Mouse (Mus musculus) limb, embryonic 14.5 days (tissue): ENCODE measurements around the gene Cfap97. TPM values are rescaled to one million over a fixed set of nuclear protein-coding genes. Genes with fewer than 3 reads are reported as not detected.
A peak's percentile ranks its signal among the peaks of the same experiment; 100 is the strongest.

Source experiments
- ATAC-seq: fragments of 200-750 bp; cut with Nextera tagmentation; 2 replicates; pipeline ENCODE4 v1.8.0; 2017; ENCODE audit warnings: low read depth, moderate number of reproducible peaks, moderate TSS enrichment; ENCODE audit not compliant: low FRiP score
- DNase-seq: peaks from one replicate; pipeline ENCODE4 v3.0.0-alpha.2; 2015; ENCODE audit warnings: low spot score
- H3K27ac ChIP-seq: fragments of 300-500 bp; sonication (generic); replicated peaks from 2 replicates; pipeline ENCODE4 v1.5.1; 2014; ENCODE audit warnings: low read depth, mild to moderate bottlenecking, low read length, moderate library complexity, mixed read lengths
- H3K27me3 ChIP-seq: fragments of 300-500 bp; sonication (generic); 2 replicates; pipeline ENCODE4 v1.6.1; 2014; ENCODE audit warnings: low read length, mixed read lengths; ENCODE audit not compliant: control insufficient read depth, insufficient read depth
- H3K36me3 ChIP-seq: fragments of 300-500 bp; sonication (generic); 2 replicates; pipeline ENCODE4 v1.6.1; 2014; ENCODE audit warnings: mild to moderate bottlenecking, low read length, moderate library complexity, mixed read lengths; ENCODE audit not compliant: control insufficient read depth, insufficient read depth
- H3K4me1 ChIP-seq: fragments of 300-500 bp; sonication (generic); 2 replicates; pipeline ENCODE4 v1.6.1; 2014; ENCODE audit warnings: antibody characterized with exemption, low read length, mixed read lengths; ENCODE audit not compliant: control insufficient read depth, insufficient read depth
- H3K4me2 ChIP-seq: fragments of 300-500 bp; sonication (generic); replicated peaks from 2 replicates; pipeline ENCODE4 v1.6.1; 2014; ENCODE audit warnings: low read depth, mild to moderate bottlenecking, low read length, moderate library complexity; ENCODE audit not compliant: severe bottlenecking
- H3K4me3 ChIP-seq: fragments of 300-500 bp; sonication (generic); replicated peaks from 2 replicates; pipeline ENCODE4 v1.5.1; 2014; ENCODE audit warnings: low read length
- H3K9ac ChIP-seq: fragments of 300-500 bp; sonication (generic); 2 replicates; pipeline ENCODE4 v1.6.1; 2014; ENCODE audit warnings: mild to moderate bottlenecking, low read depth, low read length, moderate library complexity; ENCODE audit not compliant: severe bottlenecking
- H3K9me3 ChIP-seq: fragments of 300-500 bp; sonication (generic); 2 replicates; pipeline ENCODE4 v1.6.1; 2016; ENCODE audit warnings: low read length; ENCODE audit not compliant: control insufficient read depth
- POLR2A ChIP-seq: fragments of 200-500 bp; IDR thresholded peaks from 2 replicates; pipeline ENCODE4 v1.8.0; 2012; ENCODE audit warnings: inconsistent platforms, mild to moderate bottlenecking, moderate library complexity, borderline replicate concordance; ENCODE audit not compliant: insufficient read depth, insufficient read length; ENCODE audit errors: extremely low read depth
- WGBS: fragments of 180-500 bp; shearing (Covaris S2); extraction: QIAGEN DNeasy Blood & Tissue Kit; methylation state at CpG from one replicate; pipeline ENCODE4 v1.1.7; 2014; 5-methylcytosine and 5-hydroxymethylcytosine counted together
- polyA plus RNA-seq, 2 experiments: library from polyadenylated mRNA; depleted of rRNA in 1 of 2; stranded (reverse) in 1 of 2; unstranded in 1 of 2; fragments of >200 nt; fragmentation: Nextera tagmentation in 1 of 2; extraction: Ambion mirVana in 1 of 2; gene quantifications; 2 replicates each; pipeline versions ENCODE4 v1.2.1 to v1.2.3; 2012 to 2014

Gene Cfap97
- polyA plus RNA-seq, 2 experiments = 14.6 to 28.5 TPM

DNA sequence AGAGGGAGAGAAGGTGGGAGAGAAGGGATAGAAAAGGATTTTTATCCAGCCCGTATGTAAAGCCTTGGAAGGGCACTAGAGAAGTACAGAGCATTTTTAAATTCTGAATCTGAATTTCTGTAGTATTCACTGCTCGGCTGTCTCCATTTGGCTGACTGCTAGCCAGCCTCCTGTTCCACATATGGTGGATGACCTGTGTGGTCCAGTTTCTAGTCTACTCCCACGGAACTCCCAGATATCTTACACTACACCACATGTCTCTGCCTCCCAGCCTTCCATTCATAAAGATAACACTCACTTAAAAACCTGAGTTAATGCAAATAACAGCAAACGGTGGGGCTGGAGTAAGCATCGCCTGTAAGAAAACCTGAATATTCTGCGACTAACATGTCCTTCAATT, 2.3 kb upstream of the Cfap97 start:
- H3K27me3 ChIP-seq = no peaks in the 10 kb centered on the region
- no peak overlapping the region for H3K27ac ChIP-seq
- 75% methylated on average over 6 of the region's 6 CpGs for WGBS
- no peak overlapping the region for H3K9ac ChIP-seq
- H3K9me3 ChIP-seq = no peaks in the 10 kb centered on the region
- H3K4me1 ChIP-seq = peaks cover 3% of the 10 kb centered on the region; the same call in 1 of the 2 replicates
- no peak overlapping the region for H3K4me2 ChIP-seq
- no peak overlapping the region for H3K4me3 ChIP-seq
- no peak for DNase-seq
- no peak for ATAC-seq
- TF ChIP-seq POLR2A = no peak
- H3K36me3 ChIP-seq = no peaks in the 10 kb centered on the region; the same call in 1 of the 2 replicates

DNA sequence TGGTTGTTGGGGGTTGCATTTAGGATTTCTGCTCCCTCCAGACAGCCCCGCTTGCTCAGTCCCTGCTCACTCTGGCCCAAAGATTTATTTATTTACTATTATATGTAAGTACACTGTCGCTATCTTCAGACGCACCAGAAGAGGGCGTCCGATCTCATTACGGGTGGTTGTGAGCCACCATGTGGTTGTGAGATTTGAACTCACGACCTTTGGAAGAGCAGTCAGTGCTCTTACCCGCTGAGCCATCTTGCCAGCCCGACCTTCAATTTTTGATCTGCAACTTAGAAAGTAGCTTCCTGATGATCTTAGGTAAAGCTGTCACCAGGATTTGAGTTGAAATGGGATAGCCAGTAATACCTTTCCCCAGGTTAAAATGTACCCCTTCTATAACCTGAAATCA, 1.8 kb upstream of the Cfap97 start:
- Histone ChIP-seq H3K4me1 (peaks cover 3% of the 10 kb centered on the region; the same call in 1 of the 2 replicates), H3K9ac (no peak overlapping the region), H3K4me2 (no peak overlapping the region), H3K36me3 (no peaks in the 10 kb centered on the region; the same call in 1 of the 2 replicates), H3K9me3 (no peaks in the 10 kb centered on the region), H3K27me3 (no peaks in the 10 kb centered on the region), H3K27ac (no peak overlapping the region), H3K4me3 (no peak overlapping the region)
- TF ChIP-seq POLR2A = no peak
- WGBS = 80% methylated on average over 9 of the region's 9 CpGs
- DNase-seq (no peak), ATAC-seq (no peak)

DNA sequence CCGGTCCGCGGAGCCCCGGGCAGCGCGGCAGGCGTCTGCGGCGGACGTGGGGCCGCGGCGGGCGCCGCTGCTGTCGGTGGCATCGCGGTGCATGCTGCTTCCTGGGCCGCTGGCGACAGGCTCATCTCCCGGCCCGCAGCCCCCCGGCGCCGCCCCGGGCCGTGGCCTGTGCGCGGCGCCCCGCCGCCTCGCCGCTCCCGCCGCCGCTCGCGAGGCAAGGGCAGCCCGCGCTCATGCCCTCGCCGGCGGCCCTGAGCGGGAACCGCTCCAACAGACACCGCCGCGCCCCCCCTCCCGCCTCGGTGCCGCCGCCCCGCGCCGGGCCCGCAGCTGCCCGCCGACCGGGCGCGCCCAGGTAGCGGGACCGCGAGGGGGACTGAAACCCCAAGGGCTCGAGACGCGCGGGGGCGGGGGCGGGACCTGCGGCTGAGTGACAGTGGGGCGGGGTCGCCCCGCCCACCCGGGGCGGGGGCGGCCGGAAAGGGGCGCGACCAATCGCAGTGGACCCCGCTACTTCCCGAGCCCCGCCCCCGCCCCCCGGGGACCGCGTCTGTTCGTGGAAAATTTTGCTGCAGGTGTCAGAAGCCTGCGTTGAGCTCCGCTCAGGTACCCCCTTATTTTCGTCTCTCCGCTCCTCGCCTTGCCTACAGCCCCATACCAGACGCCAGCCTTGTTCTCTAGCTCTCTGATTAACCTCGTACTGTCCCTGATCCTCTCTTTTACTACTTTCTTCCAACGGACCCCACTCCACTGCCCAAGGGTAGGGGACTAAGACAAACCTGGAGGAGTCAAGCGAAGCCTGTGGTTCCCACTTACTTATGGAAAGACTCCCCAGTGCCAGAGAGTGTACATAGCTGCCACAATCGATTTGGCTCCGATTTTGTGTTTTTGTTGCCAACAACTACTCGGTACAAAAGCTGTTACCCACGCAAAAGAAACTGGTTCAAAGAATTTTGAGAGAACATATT, 777 bp downstream of the Cfap97 start, which contains the start of gene Snx25:
TSS of gene Snx25 (minus strand) at position 96 of the 968 bp plus-strand sequence.
- peak; percentile 81 for DNase-seq
- peak within 1 kb of the TSS; percentile 77 for H3K9ac ChIP-seq
- H3K27me3 ChIP-seq = no peaks in the 10 kb centered on the region
- H3K4me1 ChIP-seq = peaks cover 3% of the 10 kb centered on the region; the same call in 1 of the 2 replicates
- no peaks in the 10 kb centered on the region for H3K9me3 ChIP-seq
- no peaks in the 10 kb centered on the region; the same call in 1 of the 2 replicates for H3K36me3 ChIP-seq
- WGBS = 8% methylated on average over 42 of the region's 103 CpGs
- peak within 1 kb of the TSS; percentile 80 for H3K4me3 ChIP-seq
- H3K4me2 ChIP-seq = peak within 1 kb of the TSS; percentile 84
- no peak within 1 kb of the TSS for H3K27ac ChIP-seq
- no peak for TF ChIP-seq POLR2A
- ATAC-seq = peak; percentile 87

DNA sequence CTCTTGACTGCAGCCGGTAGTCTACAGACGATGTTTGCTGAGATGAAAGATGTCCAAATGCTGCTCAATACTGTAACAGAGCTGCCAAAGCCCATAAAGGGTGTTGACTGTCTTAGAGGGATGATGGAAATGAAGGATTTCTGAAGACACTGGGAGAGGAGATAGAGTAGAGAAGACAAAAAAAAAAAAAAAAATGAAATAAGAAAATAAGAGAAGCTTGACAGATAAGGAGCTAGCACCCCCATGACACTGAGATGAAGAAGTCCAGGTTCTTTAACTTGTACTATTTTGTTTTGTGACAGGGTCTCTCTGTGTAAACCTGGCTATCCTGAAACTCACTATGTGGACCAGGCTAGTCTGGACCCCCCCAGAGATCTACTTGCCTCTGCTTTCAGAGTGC, 1.5 kb downstream of the Cfap97 start:
- Histone ChIP-seq H3K4me3 (peak overlapping the region; percentile 80; the same call in 1 of the 2 replicates), H3K4me1 (peaks cover 3% of the 10 kb centered on the region; the same call in 1 of the 2 replicates), H3K4me2 (peak overlapping the region; percentile 84; the same call in 1 of the 2 replicates), H3K27me3 (no peaks in the 10 kb centered on the region), H3K9ac (no peak overlapping the region), H3K9me3 (no peaks in the 10 kb centered on the region), H3K36me3 (no peaks in the 10 kb centered on the region; the same call in 1 of the 2 replicates), H3K27ac (no peak overlapping the region)
- DNase-seq (no peak), ATAC-seq (no peak)
- WGBS = 34% methylated on average over 2 of the region's 2 CpGs
- TF ChIP-seq POLR2A = no peak
